Mouse (Mus musculus) liver, adult 2 months (tissue): ENCODE measurements around the gene Arid5a.

Experiments
- CTCF ChIP-seq: fragments of 200-500 bp; IDR thresholded peaks from 2 replicates; pipeline ENCODE4 v1.5.1; 2011; ENCODE audit warnings: low read depth, low read length, control low read depth
- POLR2A ChIP-seq: fragments of 200-500 bp; IDR thresholded peaks from 2 replicates; pipeline ENCODE4 v1.6.1; 2011; ENCODE audit warnings: low read length, control low read depth; ENCODE audit not compliant: insufficient read depth; ENCODE audit errors: extremely low read depth

DNA sequence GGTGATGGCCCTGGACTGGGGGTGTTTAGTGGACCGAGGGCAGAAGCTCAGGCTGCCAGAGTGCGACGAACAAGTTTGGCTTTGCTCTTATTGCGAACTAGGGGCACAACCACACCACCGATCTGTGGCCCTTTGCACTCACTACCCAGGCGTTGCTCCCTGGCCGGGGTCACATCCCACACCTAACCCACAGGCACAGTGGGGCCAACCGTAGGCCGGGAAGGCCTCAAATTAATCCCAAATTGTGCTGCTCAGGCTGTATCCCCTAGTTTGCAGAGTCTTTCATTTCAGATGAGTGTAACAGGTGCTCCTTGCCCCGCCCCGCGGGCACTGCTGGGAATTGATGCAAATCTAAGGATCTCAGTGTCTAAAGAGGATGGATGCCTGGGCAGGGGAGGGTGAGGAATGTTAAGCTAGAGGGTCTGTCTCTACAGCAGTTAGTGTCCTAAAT is 943 bp downstream of the Arid5a start:
- TF ChIP-seq POLR2A (no peak), CTCF (no peak)
